Mouse (Mus musculus): ENCODE measurements around the gene Kng2.

- TF ChIP-seq GATA1 (IDR thresholded peaks at IDR 0.05; ENCODE audit: borderline replicate concordance, low read length), result no peak
- no peak for TF ChIP-seq FLI1 (IDR thresholded peaks at IDR 0.05; ENCODE audit: low read length)
Measured at GRCm38 (mm10) chr16:22947371-22947770, 81.9 kb downstream of the Kng2 start.

All from megakaryocyte, embryonic 14.5 days (primary cell).